Mouse (Mus musculus): ENCODE results near the gene Gpatch8. TPM values are rescaled to one million over a fixed set of nuclear protein-coding genes. Genes with fewer than 3 reads are reported as not detected.
A peak's percentile ranks its signal among the peaks of the same experiment; 100 is the strongest.

Gene Gpatch8
- total and polyA plus RNA-seq, 2 experiments from 2014 or later, result 24.8 to 53.3 TPM

DNA sequence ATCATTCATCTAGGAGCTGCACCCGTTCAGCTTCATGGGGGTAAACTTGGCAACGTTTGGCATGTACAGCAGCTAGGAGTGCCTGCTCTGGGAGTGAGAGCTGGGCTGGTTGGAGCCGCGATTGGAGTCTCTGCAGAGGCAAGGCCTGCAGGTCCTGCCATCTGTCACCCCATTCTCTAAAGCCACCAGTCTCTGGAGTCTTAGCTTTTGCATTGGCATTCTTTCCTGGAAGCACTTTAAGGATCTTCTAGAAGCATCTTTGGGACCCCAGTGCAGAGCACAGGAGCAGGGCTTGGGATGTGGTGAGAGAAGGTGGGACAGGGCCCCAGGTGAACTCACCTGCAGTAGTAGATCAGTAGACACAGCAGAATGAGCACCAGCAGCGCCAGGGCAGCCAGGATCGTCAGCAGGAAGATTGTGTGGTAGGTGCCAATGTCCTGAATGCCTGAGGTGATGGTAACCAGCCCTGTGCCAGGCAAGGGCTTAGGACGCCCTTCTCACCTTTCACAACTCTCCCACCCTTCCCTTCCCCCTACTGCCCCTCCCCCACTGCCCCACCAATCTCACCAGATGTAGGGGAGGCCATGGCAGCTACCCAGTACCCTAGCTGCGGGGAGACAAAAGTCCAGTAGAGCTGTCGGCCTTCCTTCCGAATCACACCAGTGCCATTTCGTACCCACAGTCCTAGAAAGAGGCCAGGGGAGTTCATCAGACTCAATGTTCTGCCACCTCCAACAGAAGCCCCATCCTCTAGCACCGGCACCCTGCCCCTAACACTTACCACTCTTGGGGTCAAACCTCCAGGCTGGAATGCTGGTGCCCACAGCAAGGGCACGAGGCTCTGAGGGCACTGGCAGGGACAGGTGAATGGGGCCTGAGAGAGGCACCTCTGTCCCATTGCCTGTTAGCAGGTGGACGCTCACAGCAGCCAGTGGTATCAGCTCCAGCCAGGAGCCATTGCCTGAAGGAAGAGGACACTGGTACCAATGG lies 116.8 kb downstream of the Gpatch8 start:
- Histone ChIP-seq H3K36me3 (ENCODE audit: insufficient read depth, low read length) (peaks cover 66% of the 10 kb centered on the region), H3K9ac (replicated peaks; ENCODE audit: low read length, poor library complexity, severe bottlenecking) (0 out of 2 replicates have a peak overlapping the region, but pooled peaks have one; percentile 19), H3K4me2 (ENCODE audit: low read depth, low read length, poor library complexity, severe bottlenecking) (no peak overlapping the region), H3K4me3 (ENCODE audit: low read depth, low read length) (no peak overlapping the region), H3K27ac (ENCODE audit: low read depth, low read length) (peak overlapping the region; percentile 21; the same call in 1 of the 2 replicates), H3K9me3 (ENCODE audit: low read length) (no peaks in the 10 kb centered on the region), H3K27me3 (ENCODE audit: insufficient read depth, low read length) (no peaks in the 10 kb centered on the region; the same call in 1 of the 2 replicates), H3K4me1 (ENCODE audit: insufficient read depth, low read length) (peaks cover 12% of the 10 kb centered on the region; the same call in 1 of the 2 replicates)
- no peak for TF ChIP-seq CTCF (IDR thresholded peaks at IDR 0.05)
- DNase-seq (ENCODE audit: low spot score) (no peak), ATAC-seq (ENCODE audit: low FRiP score) (no peak)
- 80% methylated on average over 14 of the region's 14 CpGs for WGBS

DNA sequence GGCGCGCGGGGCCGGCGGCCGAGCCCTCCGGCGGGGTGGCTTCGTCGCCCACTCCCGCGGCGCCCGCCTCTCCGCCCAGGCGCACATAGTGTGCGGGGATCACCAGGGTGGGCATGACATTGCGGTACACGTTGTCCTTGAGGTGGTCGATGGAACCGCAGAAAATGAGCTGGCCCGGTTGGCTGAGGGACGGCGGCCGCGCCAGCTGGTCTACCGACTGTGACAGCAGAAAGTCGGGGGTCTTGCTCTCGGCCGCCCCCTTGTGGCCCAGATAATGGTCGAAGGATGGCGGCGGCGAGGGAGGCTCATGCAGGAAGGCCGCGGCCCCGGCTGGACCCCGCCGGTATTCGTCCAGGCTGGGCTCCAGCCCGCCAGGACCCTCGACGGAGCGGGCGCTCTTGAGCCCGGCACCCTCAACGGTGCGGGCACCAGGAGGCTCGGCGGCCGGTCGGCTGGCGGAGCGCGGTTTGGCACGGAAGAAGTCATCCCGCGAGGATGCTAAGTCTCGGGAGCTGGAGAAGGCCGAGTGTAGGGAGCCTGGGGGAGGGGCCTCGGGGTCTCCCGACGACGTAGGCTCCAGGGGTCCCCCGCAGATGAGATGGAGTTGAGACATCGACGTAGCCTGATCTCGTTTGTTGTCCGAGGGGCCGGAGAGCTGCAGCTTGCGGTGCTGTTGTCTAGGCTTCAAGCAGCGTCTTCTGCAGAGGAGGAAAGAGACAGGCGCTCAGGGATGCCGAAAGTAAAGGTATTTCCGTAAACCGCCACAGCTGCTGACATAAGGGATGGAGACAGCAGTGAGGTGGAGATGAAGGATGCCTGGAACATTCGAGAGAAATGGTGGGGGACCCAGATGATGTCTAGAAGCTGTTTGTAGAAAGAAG lies 117.7 kb downstream of the Gpatch8 start:
- Histone ChIP-seq H3K4me1 (ENCODE audit: insufficient read depth, low read length) (peaks cover 11% of the 10 kb centered on the region; the same call in 1 of the 2 replicates), H3K27ac (ENCODE audit: low read depth, low read length) (peak overlapping the region; percentile 57), H3K36me3 (ENCODE audit: insufficient read depth, low read length) (peaks cover 69% of the 10 kb centered on the region), H3K9ac (replicated peaks; ENCODE audit: low read length, poor library complexity, severe bottlenecking) (peak overlapping the region; percentile 52), H3K9me3 (ENCODE audit: low read length) (no peaks in the 10 kb centered on the region), H3K27me3 (ENCODE audit: insufficient read depth, low read length) (no peaks in the 10 kb centered on the region; the same call in 1 of the 2 replicates), H3K4me2 (ENCODE audit: low read depth, low read length, poor library complexity, severe bottlenecking) (peak overlapping the region; percentile 53), H3K4me3 (ENCODE audit: low read depth, low read length) (peak overlapping the region; percentile 24; the same call in 1 of the 2 replicates)
- peak; percentile 84 for TF ChIP-seq CTCF (IDR thresholded peaks at IDR 0.05)
- 11% methylated on average over 76 of the region's 77 CpGs for WGBS
- DNase-seq (ENCODE audit: low spot score) (peak; percentile 87), ATAC-seq (ENCODE audit: low FRiP score) (peak; percentile 33)

DNA sequence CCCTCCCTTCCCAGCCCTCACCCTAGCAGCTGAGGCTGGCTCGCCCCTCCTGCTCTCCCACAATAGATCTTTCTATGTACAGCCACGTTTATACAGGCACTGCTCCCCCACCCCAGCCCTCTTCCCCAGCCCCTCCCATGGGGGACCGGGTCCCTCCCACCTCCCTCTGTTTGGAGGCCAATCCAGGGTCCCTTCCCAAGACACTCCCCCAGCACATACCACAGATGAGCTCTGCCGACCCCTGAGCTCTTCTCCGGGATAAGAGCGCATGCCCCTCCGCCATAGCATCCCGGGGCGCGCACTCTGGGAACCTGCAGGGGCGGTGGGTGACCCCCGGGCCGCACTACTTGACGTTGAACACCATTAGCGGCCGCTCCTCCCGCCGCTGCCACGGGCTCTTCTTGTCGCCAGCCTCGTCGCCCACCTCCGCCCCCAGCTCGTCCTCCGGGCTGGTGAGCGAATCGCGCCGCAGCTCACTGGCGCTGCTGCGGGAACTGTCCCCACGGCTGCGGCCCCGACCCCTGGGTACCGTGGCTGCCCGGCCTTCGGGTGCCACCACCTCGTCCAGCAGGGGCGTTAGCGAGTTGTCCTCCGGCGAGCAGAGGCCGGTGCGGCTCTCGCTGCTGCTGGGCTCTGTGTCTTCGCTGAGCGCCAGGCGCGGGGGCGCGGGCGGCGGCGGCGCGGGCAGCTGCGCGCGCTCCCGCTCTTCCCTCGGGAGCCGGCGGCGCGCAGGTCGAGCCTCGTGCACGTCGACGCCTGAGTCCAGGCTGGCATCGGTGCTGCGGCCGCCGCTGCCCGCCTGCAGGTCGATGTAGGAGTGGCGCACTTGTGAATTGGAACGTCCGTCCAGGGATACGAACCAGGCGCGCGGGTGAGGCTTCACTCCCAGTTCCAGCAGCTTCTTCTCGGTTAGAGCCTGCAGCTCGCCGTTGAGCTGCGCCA lies 118.8 kb downstream of the Gpatch8 start:
- Histone ChIP-seq H3K4me1 (ENCODE audit: insufficient read depth, low read length) (peaks cover 11% of the 10 kb centered on the region; the same call in 1 of the 2 replicates), H3K9ac (replicated peaks; ENCODE audit: low read length, poor library complexity, severe bottlenecking) (peak overlapping the region; percentile 52), H3K9me3 (ENCODE audit: low read length) (no peaks in the 10 kb centered on the region), H3K27me3 (ENCODE audit: insufficient read depth, low read length) (no peaks in the 10 kb centered on the region; the same call in 1 of the 2 replicates), H3K36me3 (ENCODE audit: insufficient read depth, low read length) (peaks cover 68% of the 10 kb centered on the region), H3K4me2 (ENCODE audit: low read depth, low read length, poor library complexity, severe bottlenecking) (peak overlapping the region; percentile 53), H3K4me3 (ENCODE audit: low read depth, low read length) (peak overlapping the region; percentile 24), H3K27ac (ENCODE audit: low read depth, low read length) (peak overlapping the region; percentile 57)
- DNase-seq (ENCODE audit: low spot score) (peak; percentile 73), ATAC-seq (ENCODE audit: low FRiP score) (no peak)
- peak; percentile 37 for TF ChIP-seq CTCF (IDR thresholded peaks at IDR 0.05)
- WGBS, result 7% methylated on average over 61 of the region's 87 CpGs

DNA sequence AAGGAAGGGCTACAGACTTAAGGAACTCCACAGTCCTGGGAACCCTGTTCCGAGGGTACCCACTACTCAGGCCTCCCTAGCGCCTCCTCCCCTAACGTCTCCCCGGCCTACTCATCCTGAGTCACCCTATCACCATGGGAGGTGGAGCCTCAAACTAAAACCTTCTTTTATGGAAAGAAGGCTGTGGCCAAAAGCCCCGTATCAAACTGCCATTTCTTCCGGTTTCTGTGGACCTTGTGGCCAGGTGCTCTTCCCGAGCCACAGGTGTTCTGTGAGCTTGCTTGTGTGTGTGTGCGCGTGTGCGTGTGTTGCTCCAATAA lies 119.8 kb downstream of the Gpatch8 start:
- TF ChIP-seq CTCF (IDR thresholded peaks at IDR 0.05), result no peak
- H3K4me3 ChIP-seq (ENCODE audit: low read depth, low read length), result no peak overlapping the region
- no peak for ATAC-seq (ENCODE audit: low FRiP score)
- H3K36me3 ChIP-seq (ENCODE audit: insufficient read depth, low read length), result peaks cover 63% of the 10 kb centered on the region
- peaks cover 11% of the 10 kb centered on the region; the same call in 1 of the 2 replicates for H3K4me1 ChIP-seq (ENCODE audit: insufficient read depth, low read length)
- no peaks in the 10 kb centered on the region for H3K9me3 ChIP-seq (ENCODE audit: low read length)
- H3K27ac ChIP-seq (ENCODE audit: low read depth, low read length), result no peak overlapping the region
- WGBS, result 84% methylated on average over 10 of the region's 10 CpGs
- DNase-seq (ENCODE audit: low spot score), result no peak
- H3K27me3 ChIP-seq (ENCODE audit: insufficient read depth, low read length), result no peaks in the 10 kb centered on the region; the same call in 1 of the 2 replicates
- no peak overlapping the region for H3K9ac ChIP-seq (replicated peaks; ENCODE audit: low read length, poor library complexity, severe bottlenecking)
- no peak overlapping the region for H3K4me2 ChIP-seq (ENCODE audit: low read depth, low read length, poor library complexity, severe bottlenecking)
